Mouse (Mus musculus): ENCODE measurements at regions not wholly inside any gene's neighbourhood (a gene's known extent, or its start where the extent isn't known, plus 50 kb on each side); places are given as distances from the start of the nearest gene placed in this dataset.

DNA sequence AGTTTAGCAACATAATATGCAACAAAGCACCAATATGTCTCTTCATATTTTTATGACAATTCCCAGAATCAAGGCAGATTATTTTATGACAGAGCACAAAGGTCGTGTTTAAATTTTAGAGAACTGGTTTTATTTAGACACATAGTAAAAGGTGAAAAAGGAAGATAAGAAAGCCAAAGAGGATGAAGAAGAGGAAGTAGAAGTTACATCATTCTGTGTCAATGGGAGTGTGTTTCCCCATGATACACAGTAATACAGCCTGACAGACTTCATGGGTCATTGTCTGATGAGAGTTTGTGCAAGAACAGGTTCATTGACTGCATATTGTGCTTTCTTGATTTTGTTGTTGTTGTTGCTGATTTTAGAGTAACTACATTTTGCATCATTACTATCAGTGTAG is 1053.7 kb upstream of the Adgrl3 start:
- no peak for DNase-seq

DNA sequence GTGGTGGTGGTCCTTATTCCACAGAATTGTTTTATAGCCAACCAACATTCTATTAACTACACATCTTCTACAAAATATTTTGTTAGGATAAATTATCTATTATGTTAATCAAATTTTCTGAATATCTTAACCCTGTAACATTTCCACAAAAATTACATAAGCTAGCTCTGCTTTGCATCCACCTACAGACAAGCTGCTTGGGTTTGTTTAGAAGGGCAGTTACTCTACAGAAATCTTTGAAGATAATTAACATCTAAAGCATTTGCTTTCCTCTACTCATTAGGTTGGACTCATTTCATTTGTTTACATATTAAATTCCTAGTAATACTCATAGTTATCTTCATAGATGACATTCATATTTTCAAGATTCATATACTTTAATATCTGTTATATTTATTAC is 1014.5 kb upstream of the Adgrl3 start:
- DNase-seq = no peak

DNA sequence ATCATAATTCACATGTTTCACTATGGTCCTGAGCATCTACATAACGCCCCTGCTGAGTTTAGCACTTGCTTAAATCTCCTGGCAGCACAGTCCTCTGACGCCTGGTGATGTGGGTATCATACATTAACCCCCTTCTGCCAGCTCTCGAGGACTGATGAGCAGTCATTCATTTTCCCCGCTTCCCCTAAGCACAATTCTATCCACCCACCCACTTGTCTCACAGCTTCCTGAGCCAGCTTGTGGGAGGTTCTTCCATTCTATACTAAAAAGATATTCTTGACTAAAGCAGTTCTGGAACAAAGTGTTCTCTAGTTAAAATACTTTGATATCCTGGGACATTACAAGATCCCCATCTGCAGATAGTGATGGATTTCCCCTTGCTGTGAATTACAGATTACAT is 981.1 kb upstream of the Adgrl3 start:
- DNase-seq = peak; percentile 2

DNA sequence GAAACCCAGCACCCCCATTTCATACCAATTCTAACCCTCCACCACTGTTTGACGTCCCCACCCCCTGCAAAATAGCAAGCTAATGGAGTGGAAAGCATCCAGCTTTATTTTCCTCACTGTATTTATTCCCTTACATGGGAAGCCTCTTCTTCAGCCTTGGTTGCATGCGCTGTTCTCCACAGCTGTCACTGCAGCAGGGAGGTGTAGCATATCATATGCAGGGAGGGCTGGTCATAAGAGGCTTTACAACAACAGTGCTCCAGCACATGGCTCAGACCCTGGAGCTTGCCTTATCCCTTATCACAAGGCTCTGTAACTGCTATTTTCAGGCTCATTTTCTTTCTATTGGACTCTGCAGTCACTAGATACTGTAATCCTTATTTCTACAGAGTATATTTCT is 980.5 kb upstream of the Adgrl3 start:
- peak; percentile 25 for DNase-seq

All from retina, postnatal 1 day (tissue).